Mouse (Mus musculus): ENCODE measurements around the gene Rnf166. TPM values are rescaled to one million over a fixed set of nuclear protein-coding genes. Genes with fewer than 3 reads are reported as not detected.

Gene Rnf166
- polyA plus RNA-seq, 1 experiment, result 69.4 TPM

DNA sequence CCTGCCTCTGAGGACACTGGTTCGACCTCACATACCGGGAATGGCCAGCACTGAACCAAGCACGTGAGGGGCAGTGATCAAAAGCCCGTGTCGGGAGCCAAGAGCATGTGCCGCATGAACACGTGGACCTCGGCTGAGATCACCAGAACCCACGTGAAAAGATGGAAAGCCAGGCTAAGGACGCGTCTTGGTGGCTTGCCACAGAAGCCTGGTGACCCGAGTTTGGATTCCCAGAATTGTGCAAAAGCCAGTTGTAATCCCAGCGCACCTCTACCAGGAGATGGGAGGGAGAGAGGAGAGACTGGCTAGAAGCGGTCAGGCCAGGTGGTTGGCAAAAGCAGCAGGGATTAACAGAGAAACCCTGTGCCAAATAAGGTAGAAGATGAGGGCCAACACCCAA is 39.8 kb upstream of the Rnf166 start:
- WGBS, result 77% methylated on average over 14 of the region's 14 CpGs

DNA sequence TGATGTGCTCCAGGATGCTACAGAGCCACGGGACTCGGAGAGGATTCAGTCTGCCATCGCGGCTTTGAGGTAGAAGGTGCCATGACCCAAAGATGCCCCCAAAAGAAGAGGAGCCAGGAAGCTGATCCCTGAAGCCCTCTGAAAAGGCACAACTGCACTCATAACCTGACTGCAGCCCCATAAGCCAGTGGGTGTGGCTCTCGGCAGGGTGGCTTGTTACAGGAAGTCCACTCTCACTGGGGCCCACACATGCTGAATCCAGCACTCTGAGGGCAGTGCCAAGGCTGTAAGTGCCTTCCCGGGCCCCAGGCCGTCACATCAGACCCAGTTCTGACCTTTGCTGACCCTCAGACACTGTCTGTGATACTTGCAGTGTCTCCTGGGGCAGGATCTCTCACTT is 36.5 kb upstream of the Rnf166 start:
- WGBS, result 70% methylated on average over 7 of the region's 7 CpGs
- Histone ChIP-seq H3K27me3 (ENCODE audit: control insufficient read depth, insufficient read depth, low read length) (no peaks in the 10 kb centered on the region), H3K4me3 (replicated peaks; ENCODE audit: insufficient read depth, low read depth, low read length) (no peak overlapping the region), H3K27ac (ENCODE audit: insufficient read depth, low read length) (no peak overlapping the region), H3K4me1 (ENCODE audit: control insufficient read depth, insufficient read depth, low read length) (no peaks in the 10 kb centered on the region)
- DNase-seq, result no peak
- no peak for TF ChIP-seq POLR2A (IDR thresholded peaks at IDR 0.05; ENCODE audit: borderline replicate concordance, insufficient read depth, low read length)
- TF ChIP-seq CTCF (IDR thresholded peaks at IDR 0.05; ENCODE audit: borderline replicate concordance, insufficient read depth, low read depth, low read length), result no peak

More for the DNA sequence above, 39.8 kb upstream of the Rnf166 start:
- DNase-seq, result no peak
- Histone ChIP-seq H3K4me3 (replicated peaks; ENCODE audit: insufficient read depth, low read depth, low read length) (no peak overlapping the region), H3K27ac (ENCODE audit: insufficient read depth, low read length) (no peak overlapping the region), H3K4me1 (ENCODE audit: control insufficient read depth, insufficient read depth, low read length) (no peaks in the 10 kb centered on the region), H3K27me3 (ENCODE audit: control insufficient read depth, insufficient read depth, low read length) (no peaks in the 10 kb centered on the region)
- TF ChIP-seq CTCF (IDR thresholded peaks at IDR 0.05; ENCODE audit: borderline replicate concordance, insufficient read depth, low read depth, low read length) (no peak), POLR2A (IDR thresholded peaks at IDR 0.05; ENCODE audit: borderline replicate concordance, insufficient read depth, low read length) (no peak)

DNA sequence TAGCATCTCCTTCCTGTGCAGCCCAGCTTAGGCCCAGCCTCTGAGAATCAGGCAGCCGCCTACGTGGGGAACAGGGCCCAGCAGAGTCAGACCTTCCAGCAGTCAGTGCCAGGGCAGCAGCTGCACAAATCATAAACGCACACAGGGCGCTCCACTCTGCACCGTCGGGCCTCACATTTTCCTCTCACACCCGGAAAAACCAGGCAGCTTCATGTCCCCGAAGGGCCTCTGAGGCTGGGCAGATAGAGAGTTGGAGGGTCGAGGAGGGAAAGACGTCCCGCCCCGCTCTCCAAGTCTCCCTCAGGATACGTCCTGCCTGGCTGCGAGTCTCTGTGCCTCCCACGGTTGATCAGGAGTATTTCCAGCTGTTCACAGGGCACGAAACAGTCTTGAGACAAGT is 35.7 kb upstream of the Rnf166 start:
- TF ChIP-seq POLR2A (IDR thresholded peaks at IDR 0.05; ENCODE audit: borderline replicate concordance, insufficient read depth, low read length) (no peak), CTCF (IDR thresholded peaks at IDR 0.05; ENCODE audit: borderline replicate concordance, insufficient read depth, low read depth, low read length) (no peak)
- no peak for DNase-seq
- no peaks in the 10 kb centered on the region for H3K27me3 ChIP-seq (ENCODE audit: control insufficient read depth, insufficient read depth, low read length)
- H3K4me3 ChIP-seq (replicated peaks; ENCODE audit: insufficient read depth, low read depth, low read length), result no peak overlapping the region
- no peaks in the 10 kb centered on the region for H3K4me1 ChIP-seq (ENCODE audit: control insufficient read depth, insufficient read depth, low read length)
- no peak overlapping the region for H3K27ac ChIP-seq (ENCODE audit: insufficient read depth, low read length)
- 41% methylated on average over 16 of the region's 16 CpGs for WGBS

DNA sequence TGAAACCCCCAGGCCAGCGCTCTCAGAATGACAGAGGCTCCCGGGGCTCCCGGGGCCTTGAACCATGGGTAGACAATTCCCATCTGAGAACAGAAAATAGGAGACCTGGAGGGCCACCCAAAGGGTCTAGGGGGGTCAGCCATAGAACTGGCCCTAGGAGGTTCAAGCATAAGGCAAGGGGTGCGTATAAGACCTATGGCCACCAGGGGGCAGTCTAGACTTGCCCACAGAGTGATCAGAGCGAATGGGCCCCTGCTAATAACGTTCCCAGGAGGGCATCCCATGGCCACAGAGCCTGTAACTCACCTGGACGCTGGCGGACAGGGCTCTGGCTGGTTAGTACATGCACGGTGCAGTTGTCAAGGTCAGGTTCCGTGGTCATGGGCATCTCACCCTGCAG is 25.0 kb upstream of the Rnf166 start:
- 26% methylated on average over 10 of the region's 10 CpGs for WGBS

DNA sequence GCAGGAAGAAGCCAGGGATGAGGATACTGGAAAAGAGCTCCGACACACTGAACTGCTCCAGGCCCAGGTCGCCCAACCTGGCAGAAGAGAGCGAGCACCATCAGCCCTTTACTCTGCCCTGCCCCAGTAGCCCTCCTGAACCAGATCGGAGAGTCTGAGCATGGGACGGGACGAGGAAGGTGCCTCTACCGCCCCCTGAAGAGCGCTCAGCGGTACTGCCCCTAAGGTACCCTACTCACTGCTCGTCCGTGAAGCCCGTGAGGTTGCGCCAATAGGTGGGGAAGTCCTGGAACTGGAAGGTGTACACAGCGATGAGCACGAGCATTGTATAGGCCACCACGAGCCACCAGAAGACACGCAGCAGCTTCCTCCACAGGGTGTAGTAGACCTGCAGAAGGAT is 22.0 kb upstream of the Rnf166 start:
- 60% methylated on average over 17 of the region's 17 CpGs for WGBS
- H3K4me3 ChIP-seq (replicated peaks; ENCODE audit: insufficient read depth, low read depth, low read length), result no peak overlapping the region
- TF ChIP-seq POLR2A (IDR thresholded peaks at IDR 0.05; ENCODE audit: borderline replicate concordance, insufficient read depth, low read length) (no peak), CTCF (IDR thresholded peaks at IDR 0.05; ENCODE audit: borderline replicate concordance, insufficient read depth, low read depth, low read length) (peak; percentile 28; the same call in 1 of the 2 replicates)

More for the DNA sequence above, 25.0 kb upstream of the Rnf166 start:
- H3K27ac ChIP-seq (ENCODE audit: insufficient read depth, low read length), result no peak overlapping the region
- peak; percentile 73 to 81 for DNase-seq
- H3K27me3 ChIP-seq (ENCODE audit: control insufficient read depth, insufficient read depth, low read length), result no peaks in the 10 kb centered on the region
- TF ChIP-seq POLR2A (IDR thresholded peaks at IDR 0.05; ENCODE audit: borderline replicate concordance, insufficient read depth, low read length) (no peak), CTCF (IDR thresholded peaks at IDR 0.05; ENCODE audit: borderline replicate concordance, insufficient read depth, low read depth, low read length) (peak; percentile 93)
- no peak overlapping the region for H3K4me3 ChIP-seq (replicated peaks; ENCODE audit: insufficient read depth, low read depth, low read length)
- no peaks in the 10 kb centered on the region for H3K4me1 ChIP-seq (ENCODE audit: control insufficient read depth, insufficient read depth, low read length)

DNA sequence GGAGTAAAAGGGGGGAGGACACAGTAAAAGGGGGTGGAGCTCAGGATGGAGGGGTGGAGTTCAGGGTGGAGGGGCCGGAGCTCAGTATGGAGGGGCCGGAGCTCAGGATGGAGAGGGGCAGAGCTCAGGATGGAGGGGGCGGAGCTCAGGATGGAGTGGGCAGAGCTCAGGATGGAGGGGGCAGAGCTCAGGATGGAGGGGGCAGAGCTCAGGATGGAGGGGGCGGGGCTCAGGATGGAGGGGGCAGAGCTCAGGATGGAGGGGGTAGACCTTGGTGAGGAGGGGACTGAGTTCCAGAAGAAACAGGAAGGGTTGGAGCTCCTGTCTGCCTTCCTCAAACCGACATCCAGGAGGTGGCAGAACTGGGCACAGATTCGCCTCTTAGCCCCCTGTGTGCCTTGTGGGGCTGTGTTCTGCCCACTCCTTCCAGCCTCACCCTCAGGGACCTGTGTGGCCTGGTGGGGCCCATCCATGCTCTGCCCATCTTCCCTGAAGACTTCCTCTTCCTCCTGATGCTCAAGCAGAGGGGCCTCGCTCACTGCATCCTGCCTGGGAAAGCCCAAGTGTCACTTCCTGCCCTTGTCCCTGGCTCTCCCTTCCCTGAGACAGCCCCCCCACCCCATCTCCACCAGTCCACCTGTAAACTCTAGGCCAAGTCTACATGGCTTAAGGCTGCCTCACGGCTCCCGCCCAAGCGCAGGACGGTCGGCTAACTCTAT is 21.3 kb upstream of the Rnf166 start:
- Histone ChIP-seq H3K4me1 (ENCODE audit: control insufficient read depth, insufficient read depth, low read length) (no peaks in the 10 kb centered on the region), H3K27ac (ENCODE audit: insufficient read depth, low read length) (no peak overlapping the region), H3K27me3 (ENCODE audit: control insufficient read depth, insufficient read depth, low read length) (no peaks in the 10 kb centered on the region), H3K4me3 (replicated peaks; ENCODE audit: insufficient read depth, low read depth, low read length) (no peak overlapping the region)
- no peak for TF ChIP-seq POLR2A (IDR thresholded peaks at IDR 0.05; ENCODE audit: borderline replicate concordance, insufficient read depth, low read length)
- TF ChIP-seq CTCF (IDR thresholded peaks at IDR 0.05; ENCODE audit: borderline replicate concordance, insufficient read depth, low read depth, low read length), result no peak
- 86% methylated on average over 12 of the region's 12 CpGs for WGBS
- no peak for DNase-seq

More for the DNA sequence above, 22.0 kb upstream of the Rnf166 start:
- no peaks in the 10 kb centered on the region for H3K4me1 ChIP-seq (ENCODE audit: control insufficient read depth, insufficient read depth, low read length)
- H3K27ac ChIP-seq (ENCODE audit: insufficient read depth, low read length), result no peak overlapping the region
- DNase-seq, result no peak
- no peaks in the 10 kb centered on the region for H3K27me3 ChIP-seq (ENCODE audit: control insufficient read depth, insufficient read depth, low read length)

DNA sequence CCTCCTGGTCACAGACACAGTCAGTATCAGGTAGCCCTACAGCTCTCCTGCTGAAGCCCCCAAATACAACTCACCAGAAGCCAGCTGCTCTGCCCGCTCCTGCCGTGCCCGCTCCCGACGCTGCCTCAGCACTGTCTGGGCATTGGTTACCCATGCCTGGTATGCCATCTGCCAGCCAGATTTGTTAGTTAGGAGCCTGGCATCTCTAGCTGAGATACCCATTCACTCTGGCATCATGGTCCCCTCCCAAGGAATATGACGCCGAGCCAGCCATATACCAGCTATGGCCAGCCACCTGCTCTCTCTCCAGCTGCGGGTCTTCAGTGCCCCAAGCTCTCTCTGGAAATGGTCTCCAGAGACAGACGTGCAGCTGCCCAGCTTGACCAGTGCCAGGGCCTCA is 12.5 kb upstream of the Rnf166 start:
- H3K27ac ChIP-seq (ENCODE audit: insufficient read depth, low read length), result no peak overlapping the region
- 10% methylated on average over 9 of the region's 9 CpGs for WGBS
- no peak for TF ChIP-seq CTCF (IDR thresholded peaks at IDR 0.05; ENCODE audit: borderline replicate concordance, insufficient read depth, low read depth, low read length)
- no peak for TF ChIP-seq POLR2A (IDR thresholded peaks at IDR 0.05; ENCODE audit: borderline replicate concordance, insufficient read depth, low read length)
- no peaks in the 10 kb centered on the region for H3K4me1 ChIP-seq (ENCODE audit: control insufficient read depth, insufficient read depth, low read length)
- H3K4me3 ChIP-seq (replicated peaks; ENCODE audit: insufficient read depth, low read depth, low read length), result no peak overlapping the region
- H3K27me3 ChIP-seq (ENCODE audit: control insufficient read depth, insufficient read depth, low read length), result no peaks in the 10 kb centered on the region
- DNase-seq, result no peak

DNA sequence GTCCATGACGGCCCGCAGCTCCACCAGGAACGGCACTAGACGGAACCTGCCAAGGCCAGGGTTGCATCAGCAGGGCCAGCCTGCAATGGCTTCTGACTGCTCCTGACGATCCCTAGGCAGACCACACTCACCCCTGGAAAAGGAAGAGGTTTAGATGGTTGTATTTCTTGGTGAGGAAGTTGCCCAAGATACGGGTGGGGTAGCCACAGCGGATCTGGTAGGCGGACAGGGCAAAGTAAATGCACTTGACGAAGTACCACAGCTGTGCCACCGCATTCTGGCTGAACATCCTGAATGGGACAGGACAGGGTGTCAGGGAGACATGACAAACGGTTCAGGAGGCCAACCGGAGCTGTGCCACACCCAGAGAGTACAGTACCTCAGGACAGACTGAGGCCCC is 9.0 kb upstream of the Rnf166 start:
- WGBS, result 84% methylated on average over 12 of the region's 12 CpGs
- Histone ChIP-seq H3K27ac (ENCODE audit: insufficient read depth, low read length) (no peak overlapping the region), H3K4me1 (ENCODE audit: control insufficient read depth, insufficient read depth, low read length) (no peaks in the 10 kb centered on the region), H3K27me3 (ENCODE audit: control insufficient read depth, insufficient read depth, low read length) (no peaks in the 10 kb centered on the region), H3K4me3 (replicated peaks; ENCODE audit: insufficient read depth, low read depth, low read length) (no peak overlapping the region)
- TF ChIP-seq POLR2A (IDR thresholded peaks at IDR 0.05; ENCODE audit: borderline replicate concordance, insufficient read depth, low read length) (no peak), CTCF (IDR thresholded peaks at IDR 0.05; ENCODE audit: borderline replicate concordance, insufficient read depth, low read depth, low read length) (no peak)
- DNase-seq, result no peak

Measured in cerebellum, adult 2 months (tissue).